In the genomic region with DNA sequence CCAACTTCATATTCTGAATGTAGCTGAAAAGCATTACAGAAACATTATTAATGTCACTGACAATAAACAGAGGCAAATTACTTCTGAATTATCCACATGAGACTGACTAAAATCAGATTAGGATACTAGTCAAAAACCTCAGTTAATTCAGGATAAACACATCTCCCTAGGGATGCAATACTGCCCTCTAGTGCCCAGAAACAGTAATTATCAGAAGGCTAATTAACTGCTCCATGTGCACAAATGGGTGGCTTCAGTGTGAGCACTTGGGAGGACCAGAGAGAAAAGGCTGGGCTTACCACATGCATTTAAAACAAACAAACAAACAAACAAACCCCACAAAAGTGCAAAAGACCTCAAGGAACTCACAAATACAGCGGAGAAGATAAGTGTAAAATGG, we compare ENCODE assay signal across 9 mouse cellular contexts.
DNase-seq lines count a peak whose midpoint lies in the region; ATAC-seq and TF ChIP-seq lines count a peak whose summit lies in the region.
"Had no signal": no experiment of that assay in that cellular context is flagged by ENCODE, and none has a peak within 500 bp of the region (broad histone marks: within the 10 kb centered on the region; RNA-seq: fewer than 3 reads in every experiment).

No protein-coding gene starts in this region.

- no peaks in the 10 kb centered on the region for H3K36me3 ChIP-seq in liver, postnatal 0 days (replicated peaks; ENCODE audit: insufficient read depth, low read length)
- no peaks in the 10 kb centered on the region for H3K36me3 ChIP-seq in liver, embryonic 12.5 days
- H3K36me3 ChIP-seq in lung, embryonic 14.5 days (ENCODE audit: insufficient read depth), result no peaks in the 10 kb centered on the region

- no peak for DNase-seq in gastrocnemius, adult 2 months
- DNase-seq in gastrocnemius, postnatal 36 days, result no peak
- no peak for DNase-seq in liver, postnatal 0 days
- DNase-seq in T-cell, adult 2 months (ENCODE audit: low spot score), result peak; percentile 28
- peak; percentile 85 for DNase-seq in lung, embryonic 14.5 days
- DNase-seq in testis, postnatal 10 days (ENCODE audit: low spot score), result no peak
- no peak for DNase-seq in left cerebral cortex, postnatal 36 days (ENCODE audit: low spot score in 2 of 2)

- H3K4me3 ChIP-seq in gastrocnemius, adult 2 months, result peak overlapping the region; percentile 73
- H3K4me3 ChIP-seq in liver, postnatal 0 days (ENCODE audit: low read depth, low read length), result no peak overlapping the region
- H3K4me3 ChIP-seq in liver, embryonic 12.5 days, result no peak overlapping the region
- no peak overlapping the region for H3K4me3 ChIP-seq in lung, embryonic 14.5 days (ENCODE audit: low read depth, low read length)
- H3K4me3 ChIP-seq: myocyte had no signal

- TF ChIP-seq EP300 in liver, postnatal 0 days (IDR thresholded peaks at IDR 0.05; ENCODE audit: low read depth), result no peak

- no peak overlapping the region for H3K9ac ChIP-seq in liver, postnatal 0 days (replicated peaks)
- H3K9ac ChIP-seq in liver, embryonic 12.5 days, result no peak overlapping the region
- H3K9ac ChIP-seq in lung, embryonic 14.5 days, result no peak overlapping the region

- no peaks in the 10 kb centered on the region for H3K27me3 ChIP-seq in liver, postnatal 0 days (ENCODE audit: insufficient read depth, low read length)
- no peaks in the 10 kb centered on the region for H3K27me3 ChIP-seq in liver, embryonic 12.5 days (replicated peaks)
- H3K27me3 ChIP-seq in lung, embryonic 14.5 days (ENCODE audit: insufficient read depth, low read length), result no peaks in the 10 kb centered on the region

- H3K4me2 ChIP-seq in liver, postnatal 0 days (ENCODE audit: low read depth, low read length), result no peak overlapping the region
- no peak overlapping the region for H3K4me2 ChIP-seq in liver, embryonic 12.5 days
- H3K4me2 ChIP-seq in lung, embryonic 14.5 days, result no peak overlapping the region

- no peaks in the 10 kb centered on the region for H3K9me3 ChIP-seq in liver, postnatal 0 days (ENCODE audit: low read length)
- H3K9me3 ChIP-seq in liver, embryonic 12.5 days (replicated peaks), result no peaks in the 10 kb centered on the region
- H3K9me3 ChIP-seq in lung, embryonic 14.5 days (ENCODE audit: low read depth, low read length), result no peaks in the 10 kb centered on the region

- peak; percentile 90 for TF ChIP-seq CTCF in gastrocnemius, adult 2 months (IDR thresholded peaks at IDR 0.05)
- peak; percentile 90 for TF ChIP-seq CTCF in liver, postnatal 0 days (IDR thresholded peaks at IDR 0.05; ENCODE audit: low read depth)
- TF ChIP-seq CTCF in lung, embryonic 14.5 days (IDR thresholded peaks at IDR 0.05; ENCODE audit: low read depth), result peak; percentile 85

- WGBS in liver, postnatal 0 days (ENCODE audit: insufficient replicate concordance), result 43% methylated on average over 1 of the region's 1 CpGs
- WGBS in liver, embryonic 12.5 days (ENCODE audit: insufficient replicate concordance), result 30% methylated on average over 1 of the region's 1 CpGs
- WGBS in lung, embryonic 14.5 days, result 64% methylated on average over 1 of the region's 1 CpGs

- H3K27ac ChIP-seq in gastrocnemius, adult 2 months, result peak overlapping the region; percentile 96
- no peak overlapping the region for H3K27ac ChIP-seq in liver, postnatal 0 days (ENCODE audit: low read depth)
- H3K27ac ChIP-seq in liver, embryonic 12.5 days, result no peak overlapping the region
- no peak overlapping the region for H3K27ac ChIP-seq in lung, embryonic 14.5 days (ENCODE audit: low read depth)

- H3K4me1 ChIP-seq in liver, postnatal 0 days (ENCODE audit: insufficient read depth), result peaks cover 9% of the 10 kb centered on the region; the same call in 1 of the 2 replicates
- 0 out of 2 replicates have a peak, but pooled peaks cover 10% of the 10 kb centered on the region for H3K4me1 ChIP-seq in liver, embryonic 12.5 days
- H3K4me1 ChIP-seq in lung, embryonic 14.5 days (ENCODE audit: insufficient read depth), result peaks cover 12% of the 10 kb centered on the region

- no peak for ATAC-seq in liver, postnatal 0 days
- no peak for ATAC-seq in liver, embryonic 12.5 days
- no peak for ATAC-seq in lung, embryonic 14.5 days (ENCODE audit: insufficient read depth)

- intact Hi-C loops in gastrocnemius, adult 2 months (cut with DNase I), result loop anchor here (1.0 to 2.0 kb wide), 3 partner anchors 21 to 37 kb away; no protein-coding TSS in a partner anchor
- intact Hi-C loops in gastrocnemius, postnatal 36 days (cut with DNase I), result loop anchor here (1.0 kb wide), 1 partner anchor 37 kb away; no protein-coding TSS in a partner anchor
- intact Hi-C loops in left cerebral cortex, postnatal 36 days (cut with DNase I), result no loop called here

Comparison
In these comparisons a context has a peak if more than half of its experiments do, and no peak if none do; other contexts are left out.
1. DNase-seq: peak in T-cell, adult 2 months (single experiment) and lung, embryonic 14.5 days (single experiment); none in gastrocnemius, adult 2 months (single experiment), gastrocnemius, postnatal 36 days (0 of 2), liver, postnatal 0 days (single experiment), testis, postnatal 10 days (single experiment) and left cerebral cortex, postnatal 36 days (0 of 2).
2. Peak in every context shown above with its lines, with median percentiles within 50 percentile points of each other: CTCF ChIP-seq.